Mouse (Mus musculus) liver, adult 2 months (tissue): ENCODE data around the gene Arhgap27. TPM values are rescaled to one million over a fixed set of nuclear protein-coding genes. Genes with fewer than 3 reads are reported as not detected.

Source experiments
- DNase-seq: peaks from one replicate; pipeline ENCODE4 v3.0.0-alpha.2; 2011; ENCODE audit warnings: low read depth, low spot score; ENCODE audit errors: extremely low read depth
- H3K27ac ChIP-seq: fragments of 200-500 bp; replicated peaks from 2 replicates; pipeline ENCODE4 v1.5.1; 2012; ENCODE audit warnings: low read depth, mild to moderate bottlenecking, control low read depth, inconsistent platforms, low read length; ENCODE audit not compliant: insufficient read depth
- H3K27me3 ChIP-seq: fragments of 200-500 bp; 2 replicates; pipeline ENCODE4 v1.6.1; 2012; ENCODE audit warnings: mild to moderate bottlenecking, moderate library complexity, low read length, inconsistent platforms; ENCODE audit not compliant: control insufficient read depth, insufficient read depth
- H3K36me3 ChIP-seq: fragments of 200-500 bp; 2 replicates; pipeline ENCODE4 v1.6.1; 2012; ENCODE audit warnings: low read length, inconsistent platforms; ENCODE audit not compliant: control insufficient read depth, insufficient read depth
- H3K4me1 ChIP-seq: fragments of 200-500 bp; 2 replicates; pipeline ENCODE4 v1.6.1; 2011; ENCODE audit warnings: low read length; ENCODE audit not compliant: control insufficient read depth, insufficient read depth
- H3K4me3 ChIP-seq: fragments of 200-500 bp; 2 replicates; pipeline ENCODE4 v1.5.1; 2011; ENCODE audit warnings: low read depth, mild to moderate bottlenecking, control low read depth, low read length, moderate library complexity; ENCODE audit not compliant: insufficient read depth
- H3K79me2 ChIP-seq: fragments of 200-500 bp; 2 replicates; pipeline ENCODE4 v1.6.1; 2012; ENCODE audit warnings: inconsistent platforms, mild to moderate bottlenecking, low read length, moderate library complexity; ENCODE audit not compliant: control insufficient read depth, insufficient read depth
- H3K9ac ChIP-seq: fragments of 200-500 bp; 2 replicates; pipeline ENCODE4 v1.6.1; 2012; ENCODE audit warnings: low read depth, mild to moderate bottlenecking, control low read depth, inconsistent platforms, low read length
- CTCF ChIP-seq: fragments of 200-500 bp; IDR thresholded peaks from 2 replicates; pipeline ENCODE4 v1.5.1; 2011; ENCODE audit warnings: low read depth, low read length, control low read depth
- POLR2A ChIP-seq: fragments of 200-500 bp; IDR thresholded peaks from 2 replicates; pipeline ENCODE4 v1.6.1; 2011; ENCODE audit warnings: low read length, control low read depth; ENCODE audit not compliant: insufficient read depth; ENCODE audit errors: extremely low read depth
- WGBS: fragments of 180-500 bp; shearing (Covaris S2); methylation state at CpG from one replicate; pipeline ENCODE4 v1.1.7; 2018; 5-methylcytosine and 5-hydroxymethylcytosine counted together
- polyA plus RNA-seq: library from polyadenylated mRNA; depleted of rRNA; stranded (reverse); fragments of >200 nt; gene quantifications from 2 replicates; pipeline ENCODE4 v1.2.3, GENCODE M21; 2012
- total RNA-seq: library from RNA; depleted of rRNA; stranded (reverse); fragments of >200 nt; gene quantifications from 2 replicates; pipeline ENCODE4 v1.2.3, GENCODE M21; 2014

Gene Arhgap27
- total and polyA plus RNA-seq, 2 experiments, result 0.55 to 3.0 TPM

GRCm38 (mm10) chr11:103378341-103378740 is 14.8 kb upstream of the Arhgap27 start:
- Histone ChIP-seq H3K36me3 (peaks cover 22% of the 10 kb centered on the region), H3K79me2 (no peaks in the 10 kb centered on the region), H3K4me1 (no peaks in the 10 kb centered on the region; the same call in 1 of the 2 replicates), H3K9ac (no peak overlapping the region), H3K4me3 (no peak overlapping the region), H3K27me3 (no peaks in the 10 kb centered on the region), H3K27ac (no peak overlapping the region)
- no peak for DNase-seq
- no peak for TF ChIP-seq CTCF
- no peak for TF ChIP-seq POLR2A
- WGBS, result 90% methylated on average over 6 of the region's 6 CpGs

GRCm38 (mm10) chr11:103375772-103376171 is 12.3 kb upstream of the Arhgap27 start:
- H3K79me2 ChIP-seq, result no peaks in the 10 kb centered on the region
- no peaks in the 10 kb centered on the region for H3K27me3 ChIP-seq
- 75% methylated on average over 5 of the region's 5 CpGs for WGBS
- no peak overlapping the region for H3K4me3 ChIP-seq
- no peak for DNase-seq
- H3K27ac ChIP-seq, result no peak overlapping the region
- TF ChIP-seq POLR2A (no peak), CTCF (no peak)
- no peaks in the 10 kb centered on the region for H3K4me1 ChIP-seq
- H3K36me3 ChIP-seq, result peaks cover 22% of the 10 kb centered on the region
- no peak overlapping the region for H3K9ac ChIP-seq

GRCm38 (mm10) chr11:103375258-103375657 is 11.8 kb upstream of the Arhgap27 start:
- TF ChIP-seq CTCF (no peak), POLR2A (no peak)
- WGBS, result 53% methylated on average over 1 of the region's 1 CpGs
- Histone ChIP-seq H3K27me3 (no peaks in the 10 kb centered on the region), H3K4me1 (no peaks in the 10 kb centered on the region), H3K27ac (no peak overlapping the region), H3K9ac (no peak overlapping the region), H3K36me3 (peaks cover 22% of the 10 kb centered on the region), H3K79me2 (no peaks in the 10 kb centered on the region), H3K4me3 (no peak overlapping the region)
- DNase-seq, result no peak

DNA sequence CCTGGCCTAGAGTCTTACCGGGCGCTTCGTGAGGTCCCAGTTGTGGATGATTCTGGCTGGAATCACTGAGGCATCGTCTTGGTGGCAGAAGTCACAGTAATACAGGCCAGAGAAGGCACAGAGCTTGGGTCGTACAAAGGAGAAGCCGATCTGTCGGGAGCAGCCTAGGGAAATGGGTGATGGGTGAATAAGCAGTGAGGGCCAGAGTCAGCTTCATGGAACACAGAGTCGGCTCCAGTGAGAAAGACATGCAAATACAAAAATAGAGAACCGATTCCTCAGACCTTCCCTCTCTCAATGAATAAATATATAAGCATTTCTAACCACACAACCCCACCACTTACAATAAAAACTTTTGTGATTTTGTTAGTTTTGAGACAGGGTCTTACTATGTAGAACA is 10.4 kb upstream of the Arhgap27 start:
- 92% methylated on average over 9 of the region's 9 CpGs for whole genome bisulfite sequencing
- Histone ChIP-seq H3K79me2 (no peaks in the 10 kb centered on the region), H3K27me3 (no peaks in the 10 kb centered on the region), H3K9ac (no peak overlapping the region), H3K4me3 (no peak overlapping the region), H3K36me3 (peaks cover 13% of the 10 kb centered on the region; the same call in 1 of the 2 replicates), H3K4me1 (no peaks in the 10 kb centered on the region), H3K27ac (no peak overlapping the region)
- TF ChIP-seq CTCF (no peak), POLR2A (no peak)
- no peak for DNase-seq

DNA sequence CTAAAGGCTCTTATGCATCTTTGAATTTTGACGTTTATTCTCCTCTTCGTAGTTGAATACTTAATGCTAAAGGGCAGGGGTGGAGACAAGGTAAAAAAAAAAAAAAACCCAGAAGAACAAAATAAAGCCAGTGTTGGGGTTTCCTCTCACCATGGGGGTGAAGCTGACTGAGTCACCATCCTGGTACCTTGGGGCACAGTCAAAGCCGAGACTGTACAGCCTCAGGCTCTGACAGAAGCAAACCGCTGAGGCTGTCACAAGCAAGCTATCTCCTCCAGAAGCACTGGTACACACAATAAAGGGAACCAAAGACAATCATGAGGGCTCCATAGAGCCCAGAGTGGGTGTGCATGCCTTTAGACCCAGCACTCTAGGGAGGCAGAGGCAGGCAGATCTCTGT is 9.1 kb upstream of the Arhgap27 start:
- TF ChIP-seq POLR2A (no peak), CTCF (no peak)
- WGBS, result 89% methylated on average over 4 of the region's 4 CpGs
- Histone ChIP-seq H3K36me3 (peaks cover 5% of the 10 kb centered on the region; the same call in 1 of the 2 replicates), H3K27me3 (no peaks in the 10 kb centered on the region), H3K9ac (no peak overlapping the region), H3K79me2 (no peaks in the 10 kb centered on the region), H3K4me3 (no peak overlapping the region), H3K4me1 (no peaks in the 10 kb centered on the region), H3K27ac (no peak overlapping the region)
- DNase-seq, result no peak

DNA sequence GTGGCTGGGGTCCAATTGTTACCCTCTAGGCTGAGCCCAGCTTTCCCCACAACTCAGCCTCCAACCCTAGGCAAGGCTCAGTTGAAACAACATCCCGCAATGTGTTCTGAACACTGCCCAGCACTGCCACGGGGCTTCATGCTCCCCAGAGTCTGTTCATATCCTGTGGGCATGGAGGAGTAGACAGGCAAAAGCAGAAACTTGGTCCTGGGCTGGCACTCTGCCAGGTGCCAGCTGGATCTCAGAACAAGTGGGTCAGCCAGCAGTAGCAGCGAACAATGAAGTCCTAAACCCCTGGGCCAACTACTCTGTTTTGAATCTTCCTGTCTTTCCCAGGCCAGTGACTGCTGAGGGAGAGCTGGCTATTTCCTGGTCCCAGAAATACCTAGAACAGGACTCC is 8.6 kb upstream of the Arhgap27 start:
- Histone ChIP-seq H3K79me2 (no peaks in the 10 kb centered on the region), H3K4me1 (no peaks in the 10 kb centered on the region), H3K9ac (no peak overlapping the region), H3K27ac (no peak overlapping the region), H3K27me3 (no peaks in the 10 kb centered on the region), H3K4me3 (no peak overlapping the region), H3K36me3 (peaks cover 5% of the 10 kb centered on the region; the same call in 1 of the 2 replicates)
- WGBS, result 71% methylated on average over 3 of the region's 3 CpGs
- DNase-seq, result no peak
- TF ChIP-seq POLR2A (no peak), CTCF (no peak)
